Mouse (Mus musculus) adipocyte (in vitro differentiated cells): ENCODE measurements around the gene Rab5if.
A peak's percentile ranks its signal among the peaks of the same experiment; 100 is the strongest.
"Not testable (repeated sequence)": the region's sequence is repeated elsewhere in the genome, so short reads cannot be mapped to it uniquely, and the experiment has no call there.

ENCODE experiments used
- DNase-seq: peaks from one replicate; pipeline ENCODE4 v3.0.0-alpha.2; 2016; ENCODE audit warnings: low spot score

Rab5if gene

GRCm38 (mm10) chr2:156862772-156863486 is at the start of gene Rab5if:
Rab5if (plus strand) TSS chr2:156863128.
- DNase-seq: peak; percentile 97

GRCm38 (mm10) chr2:156814344-156814801 is 48.6 kb upstream of the Rab5if start:
- DNase-seq: peak; percentile 25

- no peak for DNase-seq
Measured at GRCm38 (mm10) chr2:156814893-156815292, 48.0 kb upstream of the Rab5if start.

GRCm38 (mm10) chr2:156815412-156815811 is 47.5 kb upstream of the Rab5if start:
- DNase-seq: no peak

GRCm38 (mm10) chr2:156816116-156816515 is 46.8 kb upstream of the Rab5if start:
- no peak for DNase-seq

GRCm38 (mm10) chr2:156825128-156825527 is 37.8 kb upstream of the Rab5if start:
- DNase-seq: not testable (repeated sequence)

- DNase-seq: no peak
Measured at GRCm38 (mm10) chr2:156834336-156834735, 28.6 kb upstream of the Rab5if start.

GRCm38 (mm10) chr2:156838839-156839238 is 24.1 kb upstream of the Rab5if start:
- DNase-seq: no peak

- DNase-seq: no peak
Measured at GRCm38 (mm10) chr2:156839319-156840191, 23.4 kb upstream of the Rab5if start, which contains the start of gene Tgif2. Tgif2 (plus strand) TSS chr2:156840007.

- DNase-seq: no peak
Measured at GRCm38 (mm10) chr2:156840301-156841027, 22.5 kb upstream of the Rab5if start.

- DNase-seq: peak; percentile 55
Measured at GRCm38 (mm10) chr2:156841028-156841840, 21.7 kb upstream of the Rab5if start.

- peak; percentile 74 for DNase-seq
Measured at GRCm38 (mm10) chr2:156841841-156842706, 20.9 kb upstream of the Rab5if start.

GRCm38 (mm10) chr2:156842711-156843110 is 20.2 kb upstream of the Rab5if start:
- DNase-seq: no peak

- no peak for DNase-seq
Measured at GRCm38 (mm10) chr2:156843331-156843730, 19.6 kb upstream of the Rab5if start.

- no peak for DNase-seq
Measured at GRCm38 (mm10) chr2:156844715-156845114, 18.2 kb upstream of the Rab5if start.

- DNase-seq: no peak
Measured at GRCm38 (mm10) chr2:156847653-156848052, 15.3 kb upstream of the Rab5if start.

- peak; percentile 60 for DNase-seq
Measured at GRCm38 (mm10) chr2:156848526-156849182, 14.3 kb upstream of the Rab5if start.

- no peak for DNase-seq
Measured at GRCm38 (mm10) chr2:156850505-156850904, 12.4 kb upstream of the Rab5if start.

GRCm38 (mm10) chr2:156853584-156853983 is 9.3 kb upstream of the Rab5if start:
- DNase-seq: not testable (repeated sequence)
